Mouse (Mus musculus) kidney, postnatal 14 days (tissue): ENCODE data around the gene Olfr1200.

Source experiments
- DNase-seq: peaks from one replicate; pipeline ENCODE4 v3.0.0; 2022; ENCODE audit warnings: mixed read lengths

The Olfr1200 gene

GRCm38 (mm10) chr2:88770388-88770787 lies at the start of gene Olfr1200:
Olfr1200 (minus strand) TSS chr2:88770488.
- no peak for DNase-seq

- DNase-seq = no peak
Measured at GRCm38 (mm10) chr2:88814196-88814595, 43.9 kb upstream of the Olfr1200 start, which contains the start of gene Olfr1202. Olfr1202 (plus strand) TSS chr2:88814496.

- DNase-seq = no peak
Measured at GRCm38 (mm10) chr2:88792736-88793135, 22.4 kb upstream of the Olfr1200 start, which contains the start of gene Olfr1201. Olfr1201 (plus strand) TSS chr2:88793036.

- DNase-seq = no peak
Measured at GRCm38 (mm10) chr2:88760369-88760768, 9.9 kb downstream of the Olfr1200 start, which contains the start of gene Olfr1199. Olfr1199 (minus strand) TSS chr2:88760469.

GRCm38 (mm10) chr2:88751270-88751669 lies 19.0 kb downstream of the Olfr1200 start, which contains the start of gene Olfr1198:
Olfr1198 (minus strand) TSS chr2:88751370.
- no peak for DNase-seq

GRCm38 (mm10) chr2:88743379-88743778 lies 26.9 kb downstream of the Olfr1200 start:
- DNase-seq = no peak

GRCm38 (mm10) chr2:88732266-88732665 lies 38.0 kb downstream of the Olfr1200 start, which contains the start of gene Olfr1197:
Olfr1197 (minus strand) TSS chr2:88732366.
- no peak for DNase-seq
